Mouse (Mus musculus): ENCODE results near the gene Ddn.

Gene Ddn

GRCm38 (mm10) chr15:98772511-98773211 is 36.6 kb downstream of the Ddn start:
- DNase-seq, result no peak

GRCm38 (mm10) chr15:98771813-98772425 is 37.4 kb downstream of the Ddn start:
- DNase-seq, result no peak

- no peak for DNase-seq
Observed at GRCm38 (mm10) chr15:98768259-98768658, 41.0 kb downstream of the Ddn start.

GRCm38 (mm10) chr15:98765929-98766328 is 43.4 kb downstream of the Ddn start:
- DNase-seq, result no peak

GRCm38 (mm10) chr15:98762670-98763529 is 46.4 kb downstream of the Ddn start, which contains the start of gene Arf3:
Gene Arf3 (minus strand): TSS chr15:98763214.
- peak; percentile 94 for DNase-seq

GRCm38 (mm10) chr15:98762201-98762621 is 47.1 kb downstream of the Ddn start:
- peak; percentile 84 for DNase-seq

- no peak for DNase-seq
Observed at GRCm38 (mm10) chr15:98754125-98754524, 55.2 kb downstream of the Ddn start.
